Mouse (Mus musculus) embryonic facial prominence, embryonic 10.5 days (tissue): ENCODE results near the gene Acad8. TPM values are rescaled to one million over a fixed set of nuclear protein-coding genes. Genes with fewer than 3 reads are reported as not detected.
A peak's percentile ranks its signal among the peaks of the same experiment; 100 is the strongest.

Experiments
- DNase-seq: peaks from one replicate; pipeline ENCODE4 v3.0.0-alpha.2; 2017; ENCODE audit warnings: low spot score
- H3K27ac ChIP-seq: fragments of 300-500 bp; sonication (generic); replicated peaks from 2 replicates; pipeline ENCODE4 v1.5.1; 2016; ENCODE audit warnings: mild to moderate bottlenecking
- H3K27me3 ChIP-seq: fragments of 300-500 bp; sonication (generic); replicated peaks from 2 replicates; pipeline ENCODE4 v1.6.1; 2016; ENCODE audit warnings: low read depth, mild to moderate bottlenecking; ENCODE audit not compliant: poor library complexity, severe bottlenecking
- H3K36me3 ChIP-seq: fragments of 300-500 bp; sonication (generic); replicated peaks from 2 replicates; pipeline ENCODE4 v1.6.1; 2016; ENCODE audit warnings: mild to moderate bottlenecking, moderate library complexity
- H3K4me1 ChIP-seq: fragments of 300-500 bp; sonication (generic); 2 replicates; pipeline ENCODE4 v1.6.1; 2016
- H3K4me3 ChIP-seq: fragments of 300-500 bp; sonication (generic); 2 replicates; pipeline ENCODE4 v1.5.1; 2016; ENCODE audit warnings: mild to moderate bottlenecking, moderate library complexity
- H3K9me3 ChIP-seq: fragments of 300-500 bp; sonication (generic); 2 replicates; pipeline ENCODE4 v1.6.1; 2016; ENCODE audit warnings: mild to moderate bottlenecking
- WGBS: fragments of 180-500 bp; shearing (Covaris S2); methylation state at CpG from one replicate; pipeline ENCODE4 v1.1.7; 2016; 5-methylcytosine and 5-hydroxymethylcytosine counted together
- polyA plus RNA-seq: library from polyadenylated mRNA; unstranded; fragments of >200 nt; fragmentation: Nextera tagmentation; extraction: Ambion mirVana; gene quantifications from 2 replicates; pipeline ENCODE4 v1.2.1, GENCODE M21; 2016

Acad8 gene
- 45.8 and 53.3 TPM in 2 replicates for polyA plus RNA-seq

DNA sequence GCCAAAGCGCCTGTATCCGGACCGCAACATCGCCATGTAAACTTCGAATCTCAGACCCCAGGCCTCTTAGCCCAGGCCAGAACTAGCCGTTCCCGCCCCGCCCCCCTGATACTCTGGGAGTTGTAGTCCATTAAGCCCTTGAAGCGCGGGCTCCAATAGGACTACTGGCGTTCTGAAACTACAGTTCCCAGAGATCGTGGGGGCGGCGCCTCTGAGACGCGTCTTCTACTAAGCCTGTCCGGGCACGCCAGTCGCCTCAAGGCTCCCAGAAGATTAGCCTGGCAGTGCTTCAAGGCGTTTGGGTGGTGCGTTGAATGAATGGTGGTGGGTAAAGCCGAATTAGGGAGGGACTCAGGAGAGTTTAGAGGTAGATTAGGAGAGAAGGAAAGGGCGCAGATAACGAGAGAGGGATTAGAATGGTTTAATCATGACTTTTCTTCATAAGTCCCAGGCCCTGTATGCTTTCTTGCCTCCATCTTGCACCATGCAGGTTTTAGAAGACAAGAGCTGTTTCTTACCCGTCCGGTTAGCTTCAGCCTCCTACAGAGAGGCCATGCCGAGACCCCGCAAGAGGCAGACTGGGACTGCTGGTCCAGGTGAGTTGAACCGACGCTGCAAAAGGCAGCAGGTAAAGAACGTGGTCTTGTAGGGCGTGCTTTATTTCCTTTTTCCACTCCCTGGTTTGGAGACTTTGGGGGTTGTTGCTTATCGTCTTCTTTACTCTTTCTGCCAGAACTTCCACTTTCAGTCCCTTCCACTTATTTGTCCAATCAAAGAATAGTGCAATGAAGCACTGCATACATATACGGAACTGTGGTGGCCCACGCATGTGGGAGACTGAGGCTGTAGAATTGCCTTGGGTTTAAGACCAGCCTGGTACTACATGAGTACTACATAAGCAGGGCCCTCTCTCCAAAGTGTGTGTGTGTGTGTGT lies at the start of gene Acad8, which contains the start of gene Thyn1:
Acad8 (minus strand) TSS at position 106 of the 935 bp plus-strand sequence.
Thyn1 (plus strand) TSS at position 250 of the 935 bp plus-strand sequence.
- Histone ChIP-seq H3K9me3 (no peaks in the 10 kb centered on the region), H3K4me1 (peaks cover 20% of the 10 kb centered on the region), H3K27ac (peak within 1 kb of the TSS; percentile 91), H3K4me3 (peak within 1 kb of the TSS; percentile 80), H3K36me3 (peaks cover 34% of the 10 kb centered on the region), H3K27me3 (no peaks in the 10 kb centered on the region)
- DNase-seq, result peak; percentile 97
- WGBS, result 1% methylated on average over 35 of the region's 35 CpGs

DNA sequence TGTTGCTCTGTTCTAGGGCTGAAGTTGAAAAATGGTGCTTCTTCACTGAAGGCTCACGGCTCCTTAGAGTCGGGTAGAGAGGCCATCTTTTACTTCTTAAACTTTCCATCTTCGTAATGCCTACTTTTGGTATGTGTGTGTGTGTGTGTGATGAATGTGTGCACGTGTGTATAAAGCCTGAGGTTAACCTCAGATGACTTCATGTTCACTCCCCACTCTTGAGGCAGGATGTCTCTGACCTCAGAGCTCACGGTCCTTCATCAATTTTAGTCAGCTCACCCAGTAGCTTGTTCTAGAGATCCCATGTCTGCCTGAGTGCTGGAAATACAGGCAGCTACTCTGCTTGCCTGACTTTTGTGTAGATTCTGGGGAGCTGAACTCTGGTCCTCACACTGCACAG lies 44.5 kb upstream of the Acad8 start:
- H3K9me3 ChIP-seq, result no peaks in the 10 kb centered on the region
- no peak overlapping the region for H3K27ac ChIP-seq
- no peak overlapping the region for H3K4me3 ChIP-seq
- WGBS, result 93% methylated on average over 5 of the region's 5 CpGs
- peaks cover 99% of the 10 kb centered on the region for H3K36me3 ChIP-seq
- DNase-seq, result no peak
- H3K27me3 ChIP-seq, result no peaks in the 10 kb centered on the region
- H3K4me1 ChIP-seq, result no peaks in the 10 kb centered on the region

DNA sequence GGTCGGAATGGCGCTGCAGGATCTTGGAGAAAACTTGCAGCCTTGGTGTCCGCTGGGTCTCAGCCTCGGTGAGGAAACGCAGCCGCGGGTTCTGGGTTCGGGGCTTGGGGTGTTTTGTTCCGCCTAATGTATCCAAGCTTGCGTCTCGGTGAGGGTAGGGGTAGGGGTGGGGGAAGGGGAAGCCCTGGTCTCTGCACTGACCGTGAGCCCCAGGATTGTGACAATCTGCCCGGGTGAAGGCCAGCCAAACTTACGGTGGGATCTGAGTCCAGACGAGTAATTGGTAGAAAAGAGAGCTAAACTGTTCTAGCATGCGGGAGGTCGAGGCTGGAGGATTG lies 31.4 kb upstream of the Acad8 start:
- no peak for DNase-seq
- Histone ChIP-seq H3K4me3 (peak overlapping the region; percentile 95), H3K27ac (peak overlapping the region; percentile 94), H3K27me3 (no peaks in the 10 kb centered on the region), H3K9me3 (no peaks in the 10 kb centered on the region), H3K36me3 (peaks cover 21% of the 10 kb centered on the region), H3K4me1 (peaks cover 37% of the 10 kb centered on the region)
- under 1% methylated on average over 17 of the region's 17 CpGs for WGBS

DNA sequence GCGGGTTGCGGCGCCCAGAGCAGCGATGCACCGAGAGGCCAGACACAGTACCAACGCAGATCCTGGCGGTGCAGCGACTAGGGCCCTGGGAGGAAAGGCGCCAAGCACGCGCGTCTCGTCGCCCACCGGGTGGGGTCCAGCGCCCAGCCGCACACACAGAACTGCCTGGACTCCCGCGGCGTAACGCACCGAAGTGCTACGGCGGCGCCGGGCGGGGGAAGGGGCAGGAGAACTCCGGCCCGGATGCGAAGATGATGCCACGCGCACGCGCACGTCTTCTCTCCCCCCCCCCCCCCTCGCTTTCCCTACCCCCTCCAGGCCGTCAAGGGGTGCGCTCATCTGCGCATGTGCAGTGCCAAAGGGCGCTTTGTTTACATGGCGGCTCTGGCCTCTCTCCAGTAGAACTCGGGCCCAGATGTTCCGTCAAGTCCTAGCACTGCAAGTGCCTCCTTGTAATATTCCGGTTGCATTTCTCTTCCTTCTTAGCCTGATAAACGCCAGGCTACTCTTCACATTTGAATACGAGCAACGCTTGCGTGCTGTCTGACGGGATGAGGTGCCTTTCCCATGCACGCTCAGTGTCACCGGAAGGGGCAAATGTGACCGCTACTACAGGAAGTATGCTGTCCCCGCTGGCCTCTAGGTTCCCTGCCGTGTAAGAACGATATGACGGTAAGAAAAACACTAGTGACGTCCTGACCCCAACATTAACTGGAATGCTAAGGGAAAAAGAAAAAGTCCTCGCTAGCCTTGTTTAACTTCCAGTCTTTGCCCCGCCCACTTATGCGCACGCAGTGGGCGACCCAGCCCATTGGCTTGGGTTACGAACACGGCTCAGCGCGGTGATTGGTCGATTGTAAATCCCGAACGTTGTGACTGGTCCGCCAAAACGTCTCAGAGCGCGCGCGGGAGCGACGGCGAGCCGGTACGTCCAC lies 30.7 kb upstream of the Acad8 start, which contains the start of the genes Vps26b and Ncapd3:
Vps26b (minus strand) TSS at position 238 of the 935 bp plus-strand sequence.
Ncapd3 (plus strand) TSS at position 348 of the 935 bp plus-strand sequence.
- WGBS, result under 1% methylated on average over 79 of the region's 80 CpGs
- Histone ChIP-seq H3K27me3 (no peaks in the 10 kb centered on the region), H3K36me3 (peaks cover 23% of the 10 kb centered on the region), H3K27ac (peak within 1 kb of the TSS; percentile 94), H3K4me1 (peaks cover 37% of the 10 kb centered on the region), H3K9me3 (no peaks in the 10 kb centered on the region), H3K4me3 (peak within 1 kb of the TSS; percentile 95)
- DNase-seq, result peak; percentile 96

DNA sequence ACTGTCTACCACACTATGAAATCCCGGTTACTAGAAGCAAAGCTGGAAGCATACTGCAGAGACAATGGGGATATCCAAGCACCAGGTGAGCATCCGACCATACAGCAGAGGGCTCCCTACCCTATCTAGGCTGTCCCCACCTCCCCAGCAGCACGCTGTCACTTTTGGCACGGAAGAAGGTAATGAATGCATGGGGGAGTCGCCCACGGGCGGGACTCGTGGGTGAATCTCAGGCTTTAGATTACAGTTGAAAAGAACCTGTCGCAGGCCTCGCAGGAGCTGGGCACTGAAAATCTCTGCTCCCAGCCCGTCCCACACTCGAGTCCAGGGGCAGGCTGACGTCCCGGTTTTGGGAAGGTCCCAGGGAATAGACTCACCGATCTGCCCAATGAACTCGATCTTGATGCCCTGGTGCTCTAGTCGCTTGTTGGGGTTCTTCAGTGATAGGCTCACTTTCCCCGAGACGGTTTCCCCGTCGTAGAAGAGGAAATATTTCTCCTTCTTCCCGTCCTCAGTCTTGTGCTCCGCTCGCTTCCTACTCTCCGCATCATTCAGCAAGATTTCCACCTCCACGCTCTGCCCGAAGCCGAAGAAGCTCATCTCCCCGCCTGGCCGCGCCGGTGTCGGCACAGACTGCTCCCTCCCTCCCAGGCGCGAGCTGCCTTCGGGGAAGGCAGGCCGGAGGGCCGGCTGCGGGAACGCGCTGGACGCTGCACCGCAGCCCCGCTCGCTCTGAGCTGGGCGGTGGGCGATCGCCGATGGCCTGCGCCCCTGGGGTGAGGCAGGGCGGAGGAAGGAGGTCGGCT lies 29.9 kb upstream of the Acad8 start:
- under 1% methylated on average over 52 of the region's 52 CpGs for WGBS
- H3K27me3 ChIP-seq, result no peaks in the 10 kb centered on the region
- H3K36me3 ChIP-seq, result peaks cover 17% of the 10 kb centered on the region
- peaks cover 37% of the 10 kb centered on the region for H3K4me1 ChIP-seq
- peak overlapping the region; percentile 95 for H3K4me3 ChIP-seq
- DNase-seq, result peak; percentile 41
- peak overlapping the region; percentile 94 for H3K27ac ChIP-seq
- no peaks in the 10 kb centered on the region for H3K9me3 ChIP-seq

DNA sequence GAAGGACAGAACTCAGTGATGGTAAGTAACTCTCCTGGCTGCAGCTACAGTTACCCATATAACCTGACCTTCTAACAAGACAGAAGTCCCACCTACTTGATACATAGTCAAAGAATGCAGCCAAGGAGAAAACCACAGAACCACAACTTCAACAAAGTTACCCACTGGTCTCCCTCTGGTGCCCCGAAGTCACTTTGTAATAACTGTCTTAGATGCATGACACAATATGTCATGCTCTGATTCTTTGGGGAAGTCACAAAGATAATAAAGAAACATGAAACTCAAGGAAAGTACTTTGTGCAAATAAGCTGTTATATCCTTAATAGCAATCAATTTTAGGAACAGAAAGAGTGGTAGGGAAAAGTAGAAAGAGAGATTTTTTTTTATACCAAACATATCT lies 27.3 kb upstream of the Acad8 start:
- Histone ChIP-seq H3K27ac (no peak overlapping the region), H3K36me3 (peaks cover 31% of the 10 kb centered on the region), H3K27me3 (no peaks in the 10 kb centered on the region), H3K4me3 (no peak overlapping the region), H3K4me1 (peaks cover 28% of the 10 kb centered on the region), H3K9me3 (no peaks in the 10 kb centered on the region)
- WGBS, result 90% methylated on average over 1 of the region's 1 CpGs
- DNase-seq, result no peak

DNA sequence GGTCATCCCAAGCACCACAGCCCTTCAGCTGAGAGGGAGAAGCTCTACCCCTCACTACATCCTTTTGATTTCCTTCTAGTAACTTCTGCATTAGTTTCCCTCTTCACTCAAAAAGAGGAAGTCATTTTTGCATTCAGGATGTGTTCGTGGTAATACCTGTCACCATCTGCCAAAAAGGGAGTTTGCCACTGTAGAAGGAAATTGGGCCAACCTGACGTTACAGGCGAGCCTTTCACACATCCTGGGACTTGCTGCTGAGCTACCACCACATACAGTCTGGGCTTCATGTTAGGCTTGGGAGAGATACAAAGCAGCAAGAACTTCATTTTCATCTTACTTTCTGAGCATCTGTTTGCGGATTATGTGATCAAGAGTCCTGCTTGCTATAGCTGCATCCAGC lies 24.3 kb upstream of the Acad8 start:
- DNase-seq, result no peak
- WGBS, result 90% methylated on average over 4 of the region's 4 CpGs
- no peak overlapping the region for H3K27ac ChIP-seq
- no peaks in the 10 kb centered on the region for H3K9me3 ChIP-seq
- no peaks in the 10 kb centered on the region for H3K27me3 ChIP-seq
- peaks cover 54% of the 10 kb centered on the region for H3K36me3 ChIP-seq
- peaks cover 18% of the 10 kb centered on the region for H3K4me1 ChIP-seq
- H3K4me3 ChIP-seq, result no peak overlapping the region

DNA sequence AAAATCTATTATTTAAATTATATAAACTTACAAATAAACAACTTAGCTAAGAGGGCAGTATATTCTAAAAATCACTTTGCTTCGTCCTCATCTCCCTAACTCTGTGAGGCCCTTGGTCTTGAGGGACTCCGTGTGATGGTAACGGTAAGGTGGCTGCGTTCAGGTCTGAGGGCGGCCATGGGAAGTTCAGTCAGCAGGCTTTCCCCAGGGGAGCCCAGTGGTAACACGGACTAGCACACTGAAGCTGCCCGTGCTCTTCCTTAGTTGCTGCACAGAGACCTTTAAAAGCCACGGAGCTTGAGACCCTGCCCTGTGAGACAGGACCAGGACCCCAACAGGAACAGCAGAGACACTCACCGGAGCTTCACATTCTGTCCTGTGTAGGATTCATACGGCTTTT lies 19.6 kb upstream of the Acad8 start:
- H3K27me3 ChIP-seq, result no peaks in the 10 kb centered on the region
- no peaks in the 10 kb centered on the region for H3K4me1 ChIP-seq
- DNase-seq, result no peak
- peaks cover 90% of the 10 kb centered on the region for H3K36me3 ChIP-seq
- 94% methylated on average over 10 of the region's 10 CpGs for whole genome bisulfite sequencing
- no peaks in the 10 kb centered on the region for H3K9me3 ChIP-seq
- H3K4me3 ChIP-seq, result no peak overlapping the region
- no peak overlapping the region for H3K27ac ChIP-seq

DNA sequence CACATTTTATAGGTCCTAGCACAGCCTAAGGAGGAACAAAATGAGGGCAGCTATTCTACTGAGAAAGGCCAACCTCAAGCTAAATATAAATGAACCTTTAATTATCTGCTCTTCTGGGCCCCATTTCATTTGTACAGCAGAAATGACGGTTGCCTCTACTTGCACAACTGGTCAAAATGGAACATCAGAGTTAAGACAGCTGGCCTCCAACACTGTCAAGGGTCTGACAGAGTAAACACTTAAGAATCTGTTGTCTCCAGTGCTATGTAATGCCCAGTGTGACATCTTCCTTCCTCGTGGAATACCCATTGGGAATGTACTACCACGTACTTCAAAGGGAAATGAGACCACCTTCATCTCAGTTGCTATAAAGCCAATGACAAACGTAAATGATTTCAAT lies 12.2 kb upstream of the Acad8 start:
- Histone ChIP-seq H3K27me3 (no peaks in the 10 kb centered on the region), H3K4me3 (no peak overlapping the region), H3K4me1 (no peaks in the 10 kb centered on the region), H3K36me3 (peaks cover 98% of the 10 kb centered on the region), H3K27ac (no peak overlapping the region), H3K9me3 (no peaks in the 10 kb centered on the region)
- 92% methylated on average over 4 of the region's 4 CpGs for WGBS
- no peak for DNase-seq

DNA sequence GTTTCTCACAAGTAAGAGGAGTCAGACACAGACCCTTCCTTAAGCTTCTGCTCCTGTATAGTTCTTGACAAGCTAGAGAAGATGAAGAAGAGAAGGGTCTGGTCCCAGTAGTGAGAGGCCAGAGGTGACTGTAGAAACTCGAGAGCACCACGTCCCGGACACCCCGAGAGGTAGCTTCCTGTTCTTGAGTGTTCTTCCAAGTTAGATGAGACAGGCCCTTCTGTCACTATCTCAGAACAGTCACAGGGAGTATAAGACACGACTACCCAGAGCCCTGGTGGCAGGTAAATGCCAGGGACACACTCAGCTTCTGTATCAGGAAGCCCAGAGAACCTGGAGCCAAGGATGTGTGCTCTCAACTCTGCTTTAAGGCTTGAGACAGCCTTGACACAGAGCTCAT lies 9.9 kb upstream of the Acad8 start:
- Histone ChIP-seq H3K4me1 (no peaks in the 10 kb centered on the region), H3K4me3 (no peak overlapping the region), H3K9me3 (no peaks in the 10 kb centered on the region), H3K27me3 (no peaks in the 10 kb centered on the region), H3K27ac (no peak overlapping the region), H3K36me3 (peaks cover 98% of the 10 kb centered on the region)
- 82% methylated on average over 5 of the region's 5 CpGs for WGBS
- DNase-seq, result no peak

DNA sequence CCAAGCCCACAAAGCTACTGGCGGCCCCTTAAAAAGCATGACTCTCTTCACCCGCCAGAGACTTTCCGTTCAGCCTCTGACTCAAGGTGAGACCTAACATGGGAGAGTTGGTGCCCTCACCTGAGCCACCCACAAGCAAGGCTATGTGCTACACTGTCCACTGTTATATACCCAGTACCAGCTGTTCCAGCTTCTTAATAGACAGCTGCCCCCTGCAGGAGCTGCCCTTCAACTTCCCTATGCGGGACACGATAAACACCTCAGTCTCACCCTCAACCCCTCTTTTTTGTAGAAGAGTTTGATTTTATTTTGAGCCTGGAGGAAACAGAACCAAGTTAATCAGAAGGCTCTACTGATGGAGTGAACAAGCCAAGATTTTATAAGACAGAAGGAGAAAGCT lies 7.5 kb upstream of the Acad8 start:
- peaks cover 98% of the 10 kb centered on the region for H3K36me3 ChIP-seq
- WGBS, result 94% methylated on average over 5 of the region's 5 CpGs
- no peak for DNase-seq

DNA sequence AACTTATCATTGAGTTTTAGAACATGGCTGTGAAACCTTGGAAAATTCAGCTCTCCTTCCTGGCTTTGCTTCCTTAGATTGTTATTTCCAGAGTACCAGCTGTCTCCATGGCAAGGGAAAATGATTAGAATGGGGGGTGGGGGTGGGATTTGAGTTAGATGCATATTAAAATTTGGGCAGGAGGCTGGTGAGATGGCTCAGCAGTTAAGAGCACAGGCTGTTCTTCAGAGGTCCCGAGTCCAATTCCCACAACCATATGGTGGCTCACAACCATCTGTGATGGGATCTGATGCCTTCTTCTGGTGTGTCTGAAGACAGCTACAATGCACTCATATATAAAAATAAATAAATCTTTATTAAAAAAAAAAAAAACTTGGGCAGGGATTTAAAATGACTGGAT lies 6.6 kb upstream of the Acad8 start:
- peaks cover 5% of the 10 kb centered on the region for H3K4me1 ChIP-seq
- H3K4me3 ChIP-seq, result no peak overlapping the region
- WGBS, result 92% methylated on average over 1 of the region's 1 CpGs

More for the DNA sequence above, 7.5 kb upstream of the Acad8 start:
- H3K4me1 ChIP-seq, result no peaks in the 10 kb centered on the region
- H3K9me3 ChIP-seq, result no peaks in the 10 kb centered on the region
- no peak overlapping the region for H3K4me3 ChIP-seq
- no peak overlapping the region for H3K27ac ChIP-seq
- no peaks in the 10 kb centered on the region for H3K27me3 ChIP-seq

More for the DNA sequence above, 6.6 kb upstream of the Acad8 start:
- H3K27ac ChIP-seq, result no peak overlapping the region
- H3K36me3 ChIP-seq, result peaks cover 90% of the 10 kb centered on the region
- H3K9me3 ChIP-seq, result no peaks in the 10 kb centered on the region
- DNase-seq, result no peak
- no peaks in the 10 kb centered on the region for H3K27me3 ChIP-seq
